ENCODE assay signal across 1 mouse cellular context in the genomic region with DNA sequence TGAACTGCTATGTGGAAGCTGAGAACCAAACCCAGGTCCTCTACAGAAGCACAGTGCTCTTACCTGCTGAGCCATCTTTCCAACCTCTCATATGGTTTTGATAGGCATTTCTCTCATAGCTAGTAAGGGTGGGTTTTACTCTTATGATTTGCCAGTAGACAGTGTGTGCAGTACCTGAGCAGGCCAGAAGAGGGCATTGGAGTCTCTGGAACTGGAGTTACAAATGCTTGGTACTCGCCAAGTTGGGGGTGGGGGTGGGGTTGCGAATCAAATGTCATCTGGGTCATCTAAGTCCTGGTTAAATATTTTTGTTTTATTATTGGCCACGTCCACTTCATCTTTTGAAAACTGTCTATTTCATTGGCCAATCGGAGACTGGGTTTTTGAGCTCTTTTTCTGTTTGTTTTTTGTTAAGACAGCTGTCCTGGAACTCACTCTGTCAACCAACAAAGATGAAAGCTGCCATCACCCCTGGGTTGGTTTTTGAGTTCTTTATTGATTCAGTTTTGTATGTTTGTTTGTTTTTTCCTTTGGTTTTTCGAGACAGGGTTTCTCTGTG.
A peak's percentile ranks its signal among the peaks of the same experiment; 100 is the strongest.
TF ChIP-seq lines count a peak whose summit lies in the region.

No protein-coding gene starts in this region.

TF ChIP-seq in MEL, 35 proteins besides CTCF, POLR2A, EP300 and RAD21 (continued from another document):
- TF ChIP-seq E2F4 (IDR thresholded peaks at IDR 0.05; ENCODE audit: borderline replicate concordance, low read depth, low read length) (no peak), TBP (IDR thresholded peaks at IDR 0.05; ENCODE audit: low read depth, low read length) (peak; percentile 37; the same call in 1 of the 2 replicates), BHLHE40 (IDR thresholded peaks at IDR 0.05; ENCODE audit: borderline replicate concordance, low read depth, low read length) (0 out of 2 replicates have a peak, but pooled peaks have one; percentile 29), POLR2AphosphoS5 (IDR thresholded peaks at IDR 0.05; ENCODE audit: borderline replicate concordance, low read depth, low read length) (no peak), HCFC1 (IDR thresholded peaks at IDR 0.05; ENCODE audit: low read depth, low read length) (no peak), MAX (IDR thresholded peaks at IDR 0.05; ENCODE audit: low read length) (no peak), ZNF384 (IDR thresholded peaks at IDR 0.05; ENCODE audit: low read depth, low read length) (peak; percentile 40; the same call in 1 of the 2 replicates), TCF12 (IDR thresholded peaks at IDR 0.05; ENCODE audit: low read depth, low read length) (no peak), SMC3 (IDR thresholded peaks at IDR 0.05; ENCODE audit: low read depth, low read length) (peak; percentile 61), POLR2AphosphoS2 (IDR thresholded peaks at IDR 0.05; ENCODE audit: low read length) (peak; percentile 48; the same call in 1 of the 2 replicates), USF1 (IDR thresholded peaks at IDR 0.05; ENCODE audit: low read depth, low read length) (no peak), KAT2A (conservative IDR thresholded peaks at IDR 0.05; ENCODE audit: low read depth, low read length) (no peak), USF2 (IDR thresholded peaks at IDR 0.05; ENCODE audit: borderline replicate concordance in 1 of 2, insufficient read depth in 1 of 2, low read depth in 1 of 2, low read length in 2 of 2) (no peak), ZC3H11A (IDR thresholded peaks at IDR 0.05; ENCODE audit: low read depth, low read length) (peak; percentile 61)
